Mouse (Mus musculus) stomach, embryonic 16.5 days (tissue): Measurements from ENCODE around the gene Kcnk3. TPM values are rescaled to one million over a fixed set of nuclear protein-coding genes. Genes with fewer than 3 reads are reported as not detected.

Experiments
- ATAC-seq: fragments of 200-750 bp; cut with Nextera tagmentation; 2 replicates; pipeline ENCODE4 v1.8.0; 2017; ENCODE audit warnings: moderate number of reproducible peaks, moderate TSS enrichment; ENCODE audit not compliant: insufficient read depth, low FRiP score
- H3K27ac ChIP-seq: fragments of 300-500 bp; sonication (generic); 2 replicates; pipeline ENCODE4 v1.5.1; 2014; ENCODE audit warnings: low read length
- H3K27me3 ChIP-seq: fragments of 300-500 bp; sonication (generic); 2 replicates; pipeline ENCODE4 v1.6.1; 2014; ENCODE audit warnings: low read length, control low read depth, mixed read lengths; ENCODE audit not compliant: control insufficient read depth, insufficient read depth
- H3K36me3 ChIP-seq: fragments of 300-500 bp; sonication (generic); 2 replicates; pipeline ENCODE4 v1.6.1; 2014; ENCODE audit warnings: low read length; ENCODE audit not compliant: control insufficient read depth, insufficient read depth
- H3K4me1 ChIP-seq: fragments of 300-500 bp; sonication (generic); 2 replicates; pipeline ENCODE4 v1.6.1; 2014; ENCODE audit warnings: low read length, control low read depth, mixed read lengths; ENCODE audit not compliant: control insufficient read depth, insufficient read depth
- H3K4me2 ChIP-seq: fragments of 300-500 bp; sonication (generic); 2 replicates; pipeline ENCODE4 v1.6.1; 2014; ENCODE audit warnings: low read depth, low read length, mixed read lengths
- H3K4me3 ChIP-seq: fragments of 300-500 bp; sonication (generic); replicated peaks from 2 replicates; pipeline ENCODE4 v1.5.1; 2014; ENCODE audit warnings: mild to moderate bottlenecking, low read length
- H3K9ac ChIP-seq: fragments of 300-500 bp; sonication (generic); 2 replicates; pipeline ENCODE4 v1.6.1; 2014; ENCODE audit warnings: low read length
- H3K9me3 ChIP-seq: fragments of 300-500 bp; sonication (generic); replicated peaks from 2 replicates; pipeline ENCODE4 v1.6.1; 2016; ENCODE audit warnings: low read length, control low read depth; ENCODE audit not compliant: control insufficient read depth
- WGBS: fragments of 180-500 bp; shearing (Covaris S2); extraction: QIAGEN DNeasy Blood & Tissue Kit; methylation state at CpG from one replicate; pipeline ENCODE4 v1.1.7; 2014; 5-methylcytosine and 5-hydroxymethylcytosine counted together
- polyA plus RNA-seq: library from polyadenylated mRNA; unstranded; fragments of >200 nt; fragmentation: Nextera tagmentation; extraction: Ambion mirVana; gene quantifications from 2 replicates; pipeline ENCODE4 v1.2.1, GENCODE M21; 2015

The Kcnk3 gene
- polyA plus RNA-seq, result 6.6 and 7.0 TPM in 2 replicates

- peak within 1 kb of the TSS; percentile 58 for H3K4me3 ChIP-seq
- no peaks in the 10 kb centered on the region for H3K9me3 ChIP-seq
- 1% methylated on average over 41 of the region's 54 CpGs for WGBS
- H3K9ac ChIP-seq, result peak within 1 kb of the TSS; percentile 70
- peak within 1 kb of the TSS; percentile 52; the same call in 1 of the 2 replicates for H3K27ac ChIP-seq
- no peaks in the 10 kb centered on the region for H3K36me3 ChIP-seq
- H3K4me1 ChIP-seq, result peaks cover 20% of the 10 kb centered on the region; the same call in 1 of the 2 replicates
- H3K4me2 ChIP-seq, result peak within 1 kb of the TSS; percentile 90
- peak; percentile 84 for ATAC-seq
- H3K27me3 ChIP-seq, result peaks cover 20% of the 10 kb centered on the region
Observed at GRCm38 (mm10) chr5:30587681-30588300, at the start of gene Kcnk3. Gene Kcnk3 (plus strand): TSS chr5:30588170.

DNA sequence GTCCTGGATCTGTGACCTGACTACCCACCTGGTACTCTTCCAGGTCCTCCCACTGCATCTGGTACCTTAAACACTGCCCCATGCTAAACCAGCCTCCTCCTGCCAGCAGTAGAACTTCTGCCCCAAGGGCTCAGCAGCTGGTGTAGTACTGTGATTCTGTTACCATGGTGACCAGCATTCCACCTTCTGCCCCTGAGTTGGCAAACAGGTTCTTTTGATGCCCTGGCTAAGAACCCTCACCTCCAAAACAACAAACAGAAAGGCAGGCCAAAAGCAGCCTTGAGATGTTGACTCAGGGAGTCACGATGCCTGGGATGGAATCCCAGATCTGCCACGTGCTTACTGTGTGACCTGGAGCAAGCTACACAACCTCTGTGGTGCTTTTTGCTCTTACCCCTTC, 42.3 kb upstream of the Kcnk3 start, which contains the start of gene Cib4:
Cib4 (minus strand) TSS at position 139 of the 400 bp plus-strand sequence.
- H3K4me1 ChIP-seq, result no peaks in the 10 kb centered on the region
- no peak within 1 kb of the TSS for H3K4me2 ChIP-seq
- H3K9ac ChIP-seq, result no peak within 1 kb of the TSS
- no peaks in the 10 kb centered on the region for H3K27me3 ChIP-seq
- no peak within 1 kb of the TSS for H3K4me3 ChIP-seq
- ATAC-seq, result no peak
- 35% methylated on average over 2 of the region's 2 CpGs for WGBS
- no peaks in the 10 kb centered on the region for H3K36me3 ChIP-seq
- H3K27ac ChIP-seq, result no peak within 1 kb of the TSS
- no peaks in the 10 kb centered on the region for H3K9me3 ChIP-seq

DNA sequence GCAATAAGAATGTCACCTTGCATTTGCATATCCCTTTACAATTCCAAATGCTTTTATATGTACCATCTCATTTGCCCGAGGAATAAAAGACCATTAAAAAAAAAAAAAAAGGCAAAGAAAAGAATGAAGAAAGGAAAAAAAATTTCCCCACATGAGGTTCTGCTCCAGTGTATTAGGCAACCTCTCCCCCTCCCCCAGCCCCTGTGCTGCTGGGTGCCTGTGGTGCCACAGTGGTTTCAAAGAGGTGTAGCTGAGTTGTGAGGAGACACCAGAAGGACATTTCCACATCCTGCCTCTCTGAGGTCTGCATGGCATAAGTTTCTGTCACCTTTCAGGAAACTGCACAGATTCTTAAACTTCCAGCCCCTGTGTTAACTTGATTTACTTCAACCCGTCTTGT, 39.3 kb upstream of the Kcnk3 start:
- Histone ChIP-seq H3K4me2 (no peak overlapping the region), H3K4me3 (no peak overlapping the region), H3K9ac (no peak overlapping the region), H3K9me3 (no peaks in the 10 kb centered on the region), H3K36me3 (no peaks in the 10 kb centered on the region), H3K27me3 (no peaks in the 10 kb centered on the region), H3K27ac (no peak overlapping the region), H3K4me1 (no peaks in the 10 kb centered on the region)
- WGBS, result 67% methylated on average over 2 of the region's 2 CpGs
- ATAC-seq, result no peak

DNA sequence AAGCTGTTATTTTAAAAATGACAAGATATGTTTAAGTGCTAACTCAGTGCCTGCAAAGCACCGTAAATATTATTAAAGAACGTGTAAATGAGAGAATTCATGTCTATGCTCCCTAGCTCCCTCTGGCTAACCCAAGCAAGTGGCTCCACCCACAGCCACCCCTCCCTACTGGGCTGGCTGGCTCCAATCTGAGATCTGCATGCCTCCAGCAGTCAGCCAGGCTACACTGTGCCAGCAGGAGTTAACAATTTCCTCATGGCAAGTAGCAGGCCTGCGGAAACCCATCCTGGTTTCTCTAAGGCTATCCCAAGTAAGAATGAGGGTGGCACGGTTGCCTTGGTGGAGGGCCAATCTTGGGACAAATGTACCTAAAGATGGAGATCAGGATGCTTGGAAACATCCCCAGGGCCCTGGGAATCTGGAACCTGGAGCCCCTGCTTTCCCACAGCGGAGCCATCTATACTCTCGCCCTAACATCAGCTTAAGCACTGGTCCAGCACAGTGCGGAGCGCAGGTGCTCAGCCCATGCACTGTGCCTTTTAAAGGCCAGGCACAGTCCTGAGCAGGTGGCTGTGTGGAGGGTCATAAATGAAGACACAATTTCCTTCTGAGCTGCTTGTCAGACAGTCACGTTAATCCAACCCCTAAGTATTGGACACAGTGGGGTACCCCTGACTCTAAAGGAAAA, 37.5 kb upstream of the Kcnk3 start:
- Histone ChIP-seq H3K4me1 (no peaks in the 10 kb centered on the region), H3K36me3 (no peaks in the 10 kb centered on the region), H3K9ac (no peak overlapping the region), H3K4me3 (no peak overlapping the region), H3K27ac (no peak overlapping the region), H3K27me3 (no peaks in the 10 kb centered on the region), H3K9me3 (no peaks in the 10 kb centered on the region), H3K4me2 (no peak overlapping the region)
- WGBS, result 62% methylated on average over 9 of the region's 9 CpGs
- ATAC-seq, result peak; percentile 75

- peaks cover 3% of the 10 kb centered on the region; the same call in 1 of the 2 replicates for H3K4me1 ChIP-seq
- H3K4me2 ChIP-seq, result no peak overlapping the region
- no peaks in the 10 kb centered on the region for H3K27me3 ChIP-seq
- H3K4me3 ChIP-seq, result no peak overlapping the region
- H3K9ac ChIP-seq, result no peak overlapping the region
- no peaks in the 10 kb centered on the region for H3K36me3 ChIP-seq
- H3K27ac ChIP-seq, result no peak overlapping the region
- H3K9me3 ChIP-seq, result no peaks in the 10 kb centered on the region
- no peak for ATAC-seq
- WGBS, result 89% methylated on average over 8 of the region's 8 CpGs
Observed at GRCm38 (mm10) chr5:30551022-30551638, 36.8 kb upstream of the Kcnk3 start.

GRCm38 (mm10) chr5:30552006-30552405, 36.0 kb upstream of the Kcnk3 start:
- Histone ChIP-seq H3K36me3 (no peaks in the 10 kb centered on the region), H3K9me3 (no peaks in the 10 kb centered on the region), H3K9ac (no peak overlapping the region), H3K4me2 (no peak overlapping the region), H3K4me3 (no peak overlapping the region), H3K4me1 (peaks cover 9% of the 10 kb centered on the region), H3K27me3 (no peaks in the 10 kb centered on the region), H3K27ac (no peak overlapping the region)
- 72% methylated on average over 6 of the region's 6 CpGs for WGBS
- no peak for ATAC-seq

GRCm38 (mm10) chr5:30553936-30554335, 34.0 kb upstream of the Kcnk3 start:
- H3K27me3 ChIP-seq, result no peaks in the 10 kb centered on the region
- WGBS, result 87% methylated on average over 13 of the region's 13 CpGs
- ATAC-seq, result no peak
- no peaks in the 10 kb centered on the region for H3K9me3 ChIP-seq
- peaks cover 10% of the 10 kb centered on the region for H3K4me1 ChIP-seq
- H3K4me3 ChIP-seq, result no peak overlapping the region
- H3K36me3 ChIP-seq, result no peaks in the 10 kb centered on the region
- H3K27ac ChIP-seq, result no peak overlapping the region
- no peak overlapping the region for H3K9ac ChIP-seq
- H3K4me2 ChIP-seq, result no peak overlapping the region

DNA sequence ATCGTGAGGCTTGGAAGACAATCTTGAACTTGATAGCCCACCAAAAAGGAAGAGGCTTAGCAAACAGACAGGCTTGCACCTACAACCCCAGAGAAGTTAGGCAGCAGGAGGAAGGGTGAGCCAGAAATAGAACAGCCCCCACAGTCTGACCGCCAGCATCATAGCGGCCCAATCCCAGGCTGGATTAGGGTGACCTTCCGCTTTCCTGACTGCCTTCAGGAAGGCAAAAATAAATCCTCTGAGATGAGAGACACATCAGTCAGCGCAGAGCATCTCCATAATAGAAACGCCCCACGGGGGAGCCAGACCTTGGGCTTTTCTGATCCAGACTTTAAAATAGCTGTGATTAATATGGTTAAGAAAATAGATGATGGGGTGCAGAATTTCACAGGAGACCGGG, 33.0 kb upstream of the Kcnk3 start:
- no peak overlapping the region for H3K4me3 ChIP-seq
- H3K9ac ChIP-seq, result no peak overlapping the region
- no peak overlapping the region for H3K4me2 ChIP-seq
- H3K4me1 ChIP-seq, result peaks cover 10% of the 10 kb centered on the region
- H3K9me3 ChIP-seq, result no peaks in the 10 kb centered on the region
- no peak overlapping the region for H3K27ac ChIP-seq
- H3K36me3 ChIP-seq, result no peaks in the 10 kb centered on the region
- no peak for ATAC-seq
- H3K27me3 ChIP-seq, result no peaks in the 10 kb centered on the region
- WGBS, result 66% methylated on average over 8 of the region's 8 CpGs

- 0 out of 2 replicates have a peak, but pooled peaks cover 2% of the 10 kb centered on the region for H3K9me3 ChIP-seq
- no peaks in the 10 kb centered on the region for H3K27me3 ChIP-seq
- H3K4me3 ChIP-seq, result no peak overlapping the region
- H3K36me3 ChIP-seq, result no peaks in the 10 kb centered on the region
- H3K4me2 ChIP-seq, result no peak overlapping the region
- peak; percentile 59 for ATAC-seq
- peaks cover 10% of the 10 kb centered on the region for H3K4me1 ChIP-seq
- H3K27ac ChIP-seq, result peak overlapping the region; percentile 65; the same call in 1 of the 2 replicates
- 40% methylated on average over 3 of the region's 3 CpGs for WGBS
- H3K9ac ChIP-seq, result no peak overlapping the region
Observed at GRCm38 (mm10) chr5:30556284-30556683, 31.7 kb upstream of the Kcnk3 start.
